Mouse (Mus musculus): ENCODE measurements at regions not wholly inside any gene's neighbourhood (a gene's known extent, or its start where the extent isn't known, plus 50 kb on each side); places are given as distances from the start of the nearest gene placed in this dataset.

DNA sequence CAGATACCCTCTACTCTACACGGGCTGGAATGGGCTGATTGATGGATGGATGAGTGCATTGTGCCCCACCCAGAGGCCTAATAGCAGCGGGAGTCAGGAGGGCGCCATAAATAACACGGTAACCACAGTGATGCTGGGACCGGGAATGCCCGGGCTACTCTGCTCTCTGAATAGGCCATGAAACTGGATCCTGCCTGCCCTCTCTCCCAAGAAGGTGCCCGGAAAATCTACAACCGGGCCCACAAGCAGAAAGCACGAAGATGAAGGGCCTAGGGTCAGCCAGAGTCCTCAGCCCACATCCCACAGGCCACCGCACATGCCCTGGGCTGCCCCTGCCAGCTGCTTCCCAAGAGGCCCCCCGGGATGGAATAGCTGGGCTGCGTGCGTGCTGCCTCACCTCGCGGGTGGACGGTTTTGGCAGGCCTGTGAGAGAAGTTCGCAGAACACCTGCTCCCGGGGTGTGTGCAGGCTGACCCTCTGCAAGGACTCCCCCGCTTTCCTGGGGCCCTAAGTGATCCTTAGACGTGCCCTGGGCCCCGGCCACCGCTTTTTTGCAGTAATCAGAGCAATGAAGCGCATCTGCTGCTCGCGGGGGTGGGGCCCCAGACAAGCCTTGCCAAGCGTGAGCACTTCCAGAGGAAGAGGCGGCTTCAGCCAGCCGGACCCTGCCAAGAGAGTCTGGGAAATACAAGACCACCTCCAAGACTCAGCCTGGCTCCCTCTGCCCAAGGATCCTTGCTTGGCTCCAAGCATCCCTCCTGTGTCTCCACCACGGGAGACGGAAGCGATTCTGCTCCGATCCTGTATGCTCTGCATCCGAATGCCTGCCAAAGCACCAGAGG lies 106.7 kb upstream of the Tbx3 start:
- no peak for DNase-seq (ENCODE audit: low spot score)

DNA sequence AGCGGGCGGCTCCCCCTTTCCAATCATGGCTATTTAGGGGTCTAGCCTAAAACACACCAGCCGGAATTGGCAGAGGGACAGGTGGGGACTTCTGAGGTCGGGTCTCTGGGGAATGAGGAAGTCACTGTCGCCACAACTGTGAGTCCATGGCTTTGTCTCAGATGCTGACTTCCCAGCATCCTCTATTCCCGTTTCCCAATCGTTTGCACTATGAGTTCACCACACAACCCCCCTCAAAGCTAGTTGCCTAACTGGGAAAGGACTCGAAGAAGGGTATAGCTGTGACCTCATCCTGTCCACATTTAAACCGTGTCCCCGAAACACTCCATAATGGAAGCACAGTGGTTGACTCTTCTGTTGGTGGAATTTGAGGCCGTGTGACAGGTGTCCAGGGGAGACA lies 102.8 kb upstream of the Tbx3 start:
- DNase-seq (ENCODE audit: low spot score), result no peak

DNA sequence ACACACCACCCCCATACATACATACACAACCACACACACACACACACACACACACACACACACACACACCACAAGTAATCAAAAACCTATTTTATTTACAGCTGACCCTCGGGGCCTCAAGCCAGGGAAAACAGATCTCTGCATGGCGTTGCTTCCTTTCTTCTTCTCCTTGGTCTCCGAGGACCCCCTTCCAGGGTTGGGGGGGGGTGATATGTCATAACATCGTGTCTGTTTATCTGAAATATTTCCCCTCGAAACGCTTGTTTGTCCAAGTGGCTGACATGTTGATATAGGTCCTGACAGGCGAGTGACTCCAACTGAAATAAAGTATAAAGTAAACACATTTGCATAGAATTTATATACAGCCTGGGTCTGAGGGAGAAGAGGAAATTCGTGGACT lies 100.4 kb upstream of the Tbx3 start:
- DNase-seq (ENCODE audit: low spot score), result no peak

- no peak for DNase-seq (ENCODE audit: low spot score)
Observed at GRCm38 (mm10) chr5:119571644-119572043, 98.8 kb upstream of the Tbx3 start.

GRCm38 (mm10) chr5:119575124-119575523 lies 95.3 kb upstream of the Tbx3 start:
- no peak for DNase-seq (ENCODE audit: low spot score)

DNA sequence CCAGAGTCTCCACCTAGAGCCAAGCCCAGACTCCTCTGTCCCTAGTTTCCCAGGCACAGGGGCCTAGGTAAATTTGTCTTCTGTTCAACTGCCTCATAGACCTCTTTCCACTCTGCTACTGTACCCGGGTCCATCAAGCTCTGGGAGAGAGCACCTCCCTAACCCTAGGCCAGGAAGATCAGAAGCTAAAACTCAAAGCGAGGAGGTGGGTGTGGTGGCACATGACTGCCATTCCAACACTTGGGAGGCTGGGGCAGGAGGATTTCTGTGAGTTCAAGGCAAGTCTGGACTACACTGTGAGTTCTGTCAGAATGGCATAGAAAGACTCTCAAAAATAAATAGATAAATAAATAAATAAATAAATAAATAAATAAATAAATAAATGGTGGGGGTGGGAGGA lies 91.2 kb upstream of the Tbx3 start:
- no peak for DNase-seq (ENCODE audit: low spot score)

DNA sequence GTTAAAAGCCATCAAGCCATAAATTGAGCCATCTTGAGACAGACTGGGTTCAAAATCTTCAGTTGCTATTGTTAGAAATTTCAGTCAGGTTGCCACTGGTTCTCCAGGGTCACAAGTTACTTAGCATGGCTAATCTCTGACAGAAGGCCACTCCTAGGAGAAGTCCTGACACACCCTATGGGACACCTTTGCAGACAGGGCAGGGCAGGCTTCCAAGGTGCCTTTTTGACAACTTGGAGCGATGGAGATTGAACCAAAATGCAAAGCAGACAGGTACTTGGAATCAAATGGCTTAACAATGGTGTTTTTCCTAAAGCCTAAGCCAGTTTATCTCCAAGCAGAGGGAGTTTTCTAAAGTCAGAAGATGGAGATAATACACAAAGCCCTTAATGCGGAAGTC lies 90.7 kb upstream of the Tbx3 start:
- DNase-seq (ENCODE audit: low spot score), result no peak

DNA sequence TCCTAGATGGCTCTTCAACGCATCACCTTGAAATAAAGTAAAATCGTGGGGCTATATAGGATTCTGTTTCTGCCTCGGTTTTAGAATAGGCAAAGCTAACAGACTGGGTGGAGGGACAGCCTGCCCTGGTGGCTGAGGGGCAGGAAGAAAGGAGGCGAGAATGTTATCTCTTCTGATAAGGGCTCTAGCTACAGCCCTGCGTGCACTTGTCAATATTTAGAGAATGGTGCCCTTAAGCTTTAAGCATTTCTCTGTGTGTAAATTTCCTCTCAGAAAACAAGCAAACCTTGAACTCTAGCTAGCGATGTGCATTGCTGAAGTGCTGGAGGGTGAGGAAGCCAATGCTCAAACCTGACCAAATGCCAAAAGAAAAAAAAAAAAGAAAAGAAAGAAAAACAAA lies 90.1 kb upstream of the Tbx3 start:
- no peak for DNase-seq (ENCODE audit: low spot score)

DNA sequence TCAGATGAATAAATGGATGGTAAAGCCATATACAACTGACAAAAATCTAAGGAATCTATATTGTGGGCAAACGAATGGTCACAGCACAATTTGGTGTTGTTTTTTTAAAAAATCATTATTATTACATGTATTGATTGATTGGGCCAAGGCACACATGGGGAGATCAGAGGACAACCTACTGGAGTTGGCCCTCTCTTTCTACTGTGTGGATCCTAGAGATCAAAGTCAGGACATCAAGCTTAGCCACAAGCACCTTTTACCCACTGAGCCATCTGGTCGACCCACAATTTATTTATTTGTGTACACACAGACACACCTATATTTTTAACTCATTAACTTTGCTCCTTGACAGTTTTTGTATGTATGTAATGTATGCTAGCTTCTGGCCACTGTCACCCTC lies 89.7 kb upstream of the Tbx3 start:
- no peak for DNase-seq (ENCODE audit: low spot score)

GRCm38 (mm10) chr5:119584389-119584788 lies 86.1 kb upstream of the Tbx3 start:
- no peak for DNase-seq (ENCODE audit: low spot score)

- DNase-seq (ENCODE audit: low spot score), result no peak
Observed at GRCm38 (mm10) chr5:119584914-119585313, 85.6 kb upstream of the Tbx3 start.

- no peak for DNase-seq (ENCODE audit: low spot score)
Observed at GRCm38 (mm10) chr5:119586391-119587058, 83.9 kb upstream of the Tbx3 start.

DNA sequence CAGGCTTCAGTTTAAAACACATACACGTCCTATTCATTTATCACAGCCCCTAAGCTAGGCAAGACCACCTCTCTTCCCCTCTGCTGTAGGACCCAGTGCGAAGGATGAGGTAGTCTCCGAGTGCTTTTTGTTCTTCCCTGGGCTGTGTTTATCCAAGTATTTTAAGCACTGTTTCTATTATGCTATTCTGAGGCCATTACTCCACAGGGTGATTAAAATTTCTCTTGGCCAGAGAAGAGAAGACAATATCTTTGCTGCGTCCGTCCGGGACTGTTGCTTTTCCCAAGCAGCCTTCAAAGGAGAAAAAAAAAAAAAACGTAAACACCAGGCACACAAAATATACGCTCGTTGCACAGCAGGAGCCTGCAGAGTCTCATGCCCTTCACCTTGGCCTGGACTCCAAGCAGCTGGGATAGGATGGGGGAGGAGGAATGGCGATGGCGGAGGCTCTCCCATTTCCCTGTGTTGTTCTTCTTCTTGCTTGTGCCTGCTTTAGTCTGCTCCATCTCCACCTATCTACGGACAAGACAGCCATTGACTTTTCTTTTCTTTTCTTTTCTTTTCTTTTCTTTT lies 83.1 kb upstream of the Tbx3 start:
- DNase-seq (ENCODE audit: low spot score), result no peak

GRCm38 (mm10) chr5:119588340-119589272 lies 81.9 kb upstream of the Tbx3 start:
- DNase-seq (ENCODE audit: low spot score), result no peak

GRCm38 (mm10) chr5:119591271-119591670 lies 79.2 kb upstream of the Tbx3 start:
- no peak for DNase-seq (ENCODE audit: low spot score)

DNA sequence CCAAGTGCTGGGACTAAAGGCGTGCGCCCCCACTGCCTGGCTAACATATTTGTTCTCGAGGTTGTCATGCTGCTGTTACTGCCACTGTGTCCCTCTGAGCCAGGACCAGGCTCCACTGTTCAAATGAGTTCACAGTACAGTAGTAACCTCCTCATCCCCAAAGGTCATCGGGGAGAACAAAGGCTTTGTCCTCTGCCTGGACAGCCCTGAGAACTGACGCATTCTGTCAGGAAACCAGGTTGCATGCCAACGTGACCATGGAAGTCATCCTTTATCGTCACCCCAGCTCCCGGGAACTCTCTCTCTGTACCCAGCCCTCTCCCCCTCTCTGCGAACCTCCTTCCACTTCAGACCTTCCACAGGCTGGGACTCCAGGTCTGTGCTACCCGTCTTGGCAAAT lies 77.6 kb upstream of the Tbx3 start:
- no peak for DNase-seq (ENCODE audit: low spot score)

DNA sequence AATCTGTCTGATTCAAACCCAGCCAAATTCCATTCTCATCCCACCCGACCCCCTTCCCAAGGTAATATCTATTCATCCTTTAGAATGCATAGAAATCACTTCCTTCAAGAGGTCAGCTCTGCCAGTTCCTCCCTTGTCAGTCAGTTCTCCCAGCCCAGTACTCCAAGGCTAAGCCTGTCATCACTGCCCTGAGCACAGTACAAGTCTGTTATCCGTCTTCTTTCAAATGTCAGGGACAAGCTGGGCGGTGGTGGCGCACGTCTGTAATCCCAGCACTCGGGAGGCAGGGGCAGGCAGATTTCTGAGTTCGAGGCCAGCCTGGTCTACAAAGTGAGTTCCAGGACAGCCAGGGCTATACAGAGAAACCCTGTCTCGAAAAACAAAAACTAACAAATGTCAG lies 75.9 kb upstream of the Tbx3 start:
- no peak for DNase-seq (ENCODE audit: low spot score)

DNA sequence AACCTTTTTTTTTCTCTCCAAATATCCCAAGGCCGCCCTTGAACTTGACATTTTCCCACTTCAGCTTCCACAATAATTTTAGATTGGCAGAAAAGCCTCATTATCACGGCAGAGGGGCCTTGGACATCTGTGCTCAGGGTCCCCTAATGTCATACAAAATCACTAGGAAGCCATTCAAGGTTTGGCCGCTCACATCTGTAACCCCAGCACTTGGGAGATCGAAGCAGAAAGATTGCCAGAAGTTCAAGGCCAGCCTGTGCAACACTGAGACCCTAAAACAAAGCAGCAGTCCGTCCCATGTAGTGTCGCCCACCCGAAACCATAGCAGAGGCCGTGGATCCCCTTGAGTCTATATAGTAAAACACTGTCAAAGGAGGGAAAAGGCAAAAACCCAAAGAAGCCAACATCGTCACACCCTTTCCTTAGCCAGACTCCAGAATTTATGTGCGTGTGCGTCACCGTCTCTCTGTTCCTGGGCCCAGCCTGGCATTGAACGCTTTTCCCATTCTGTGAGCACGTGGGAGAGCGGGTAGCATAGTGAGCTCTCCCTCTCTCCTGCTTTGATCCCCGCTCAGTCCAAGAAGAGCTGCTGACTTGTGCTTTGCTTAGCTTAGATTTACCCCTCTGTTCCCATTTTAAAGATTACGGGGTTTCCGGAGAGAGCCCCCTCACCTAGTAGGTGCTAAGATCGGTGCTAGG lies 74.0 kb upstream of the Tbx3 start:
- no peak for DNase-seq (ENCODE audit: low spot score)

DNA sequence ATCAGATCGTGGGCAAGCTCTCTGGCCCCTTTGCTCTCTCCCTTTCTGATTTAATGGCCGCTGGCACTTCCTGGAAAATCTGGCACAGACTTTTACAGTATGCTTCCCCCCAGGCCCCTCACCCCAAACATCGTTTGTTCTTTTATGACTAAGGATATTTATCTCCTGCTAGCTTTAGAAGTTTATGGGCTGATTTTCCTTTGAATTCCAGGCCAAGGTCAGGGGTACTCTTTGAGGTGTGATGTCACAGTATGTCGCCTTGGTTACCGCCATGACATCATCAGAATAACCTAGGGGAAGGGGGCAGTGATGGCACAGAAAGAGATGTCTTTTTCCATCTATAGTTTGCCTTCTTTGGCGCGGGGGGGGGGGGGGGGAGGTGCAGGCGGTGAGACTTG lies 73.5 kb upstream of the Tbx3 start:
- no peak for DNase-seq (ENCODE audit: low spot score)

DNA sequence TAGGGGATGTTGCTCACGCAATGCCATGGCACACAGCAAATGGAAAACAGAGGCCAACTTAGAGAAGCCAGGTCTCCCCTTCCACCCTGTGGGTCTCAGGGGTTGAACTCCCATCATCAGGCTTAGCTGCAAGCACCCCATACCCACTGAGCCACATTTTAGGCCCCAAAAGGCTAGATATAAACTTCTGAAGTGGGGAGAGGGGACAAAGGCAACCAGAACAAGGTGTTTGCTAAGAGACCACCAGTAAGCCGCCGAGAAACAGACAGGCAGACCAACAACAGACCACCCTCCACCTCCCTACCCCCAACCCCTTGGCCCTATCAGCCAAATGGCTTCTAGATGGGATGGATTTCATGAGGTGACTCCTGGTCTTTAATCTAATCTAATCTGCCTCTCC lies 72.9 kb upstream of the Tbx3 start:
- DNase-seq (ENCODE audit: low spot score), result no peak

DNA sequence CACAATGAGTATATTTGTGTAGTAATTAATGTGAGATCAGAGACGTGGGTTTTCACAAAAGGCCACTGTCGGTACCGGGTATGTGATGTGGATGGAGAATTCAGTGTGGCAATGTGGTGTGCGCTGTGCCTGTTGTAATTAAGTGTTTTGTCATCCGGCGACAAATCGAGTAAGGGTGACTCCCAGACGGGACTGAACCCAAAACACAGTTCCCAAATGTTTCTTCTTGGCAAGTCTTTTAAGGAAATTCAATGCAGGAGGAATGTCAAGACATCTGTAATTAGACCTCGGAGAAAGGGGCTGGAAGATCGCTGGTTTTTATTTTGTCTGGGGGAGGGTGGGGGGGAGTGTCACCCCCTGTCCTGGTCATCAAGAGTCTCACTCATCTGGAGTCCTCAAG lies 72.3 kb upstream of the Tbx3 start:
- DNase-seq (ENCODE audit: low spot score), result no peak
